Mouse (Mus musculus) left cerebral cortex, adult 11 months (tissue): ENCODE results near the gene Usp46.

Experiments used
- DNase-seq: peaks from one replicate; pipeline ENCODE4 v3.0.0; 2022; ENCODE audit warnings: low spot score

Gene Usp46

GRCm38 (mm10) chr5:73953066-73953614 lies 115.1 kb downstream of the Usp46 start:
- DNase-seq: no peak

GRCm38 (mm10) chr5:73951649-73952000 lies 116.6 kb downstream of the Usp46 start:
- DNase-seq: no peak

DNA sequence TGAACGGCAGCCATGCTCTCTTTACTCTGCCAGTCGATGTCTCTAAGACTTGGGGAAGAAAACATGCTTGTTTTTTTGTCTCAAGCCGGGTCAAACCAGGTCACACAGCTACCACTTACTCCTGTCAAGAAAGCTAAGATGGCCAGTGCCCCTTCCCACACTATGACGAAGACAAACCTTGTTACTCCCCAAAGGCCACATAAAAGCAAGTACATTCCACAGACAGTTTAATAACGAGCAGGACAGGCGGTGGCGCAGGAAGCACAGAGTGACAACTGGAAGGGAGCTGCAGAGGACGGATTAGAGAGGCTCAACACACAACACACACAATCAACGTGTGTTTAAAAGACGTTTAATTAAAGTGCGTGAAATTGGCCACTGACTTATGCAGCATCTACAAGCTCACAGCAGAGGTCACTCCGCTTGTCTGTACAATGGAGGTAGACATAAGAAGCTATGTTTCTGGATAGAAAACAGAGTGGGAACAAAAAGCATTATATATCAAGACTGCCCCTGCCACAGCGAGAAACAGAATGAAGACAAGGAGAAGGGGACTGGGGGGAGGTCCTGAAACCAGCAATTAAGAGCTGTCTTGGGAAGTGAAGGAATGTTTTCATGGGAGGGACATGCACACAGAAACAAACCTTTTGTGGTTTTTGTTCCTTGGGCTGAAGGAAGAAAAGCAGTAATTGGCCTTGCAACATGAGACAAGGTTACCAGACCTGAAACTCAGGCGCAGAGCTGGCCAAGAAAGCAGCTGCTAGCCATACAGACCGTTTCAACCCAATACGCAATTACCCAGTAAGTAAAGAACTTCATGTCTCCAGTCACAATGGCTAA lies 117.2 kb downstream of the Usp46 start:
- DNase-seq: no peak
